Mouse (Mus musculus): Measurements from ENCODE around the gene Palm3. TPM values are rescaled to one million over a fixed set of nuclear protein-coding genes. Genes with fewer than 3 reads are reported as not detected.
A peak's percentile ranks its signal among the peaks of the same experiment; 100 is the strongest.

The Palm3 gene
- total and polyA plus RNA-seq, 3 experiments, result 0.13 to 0.77 (median 0.16) TPM

DNA sequence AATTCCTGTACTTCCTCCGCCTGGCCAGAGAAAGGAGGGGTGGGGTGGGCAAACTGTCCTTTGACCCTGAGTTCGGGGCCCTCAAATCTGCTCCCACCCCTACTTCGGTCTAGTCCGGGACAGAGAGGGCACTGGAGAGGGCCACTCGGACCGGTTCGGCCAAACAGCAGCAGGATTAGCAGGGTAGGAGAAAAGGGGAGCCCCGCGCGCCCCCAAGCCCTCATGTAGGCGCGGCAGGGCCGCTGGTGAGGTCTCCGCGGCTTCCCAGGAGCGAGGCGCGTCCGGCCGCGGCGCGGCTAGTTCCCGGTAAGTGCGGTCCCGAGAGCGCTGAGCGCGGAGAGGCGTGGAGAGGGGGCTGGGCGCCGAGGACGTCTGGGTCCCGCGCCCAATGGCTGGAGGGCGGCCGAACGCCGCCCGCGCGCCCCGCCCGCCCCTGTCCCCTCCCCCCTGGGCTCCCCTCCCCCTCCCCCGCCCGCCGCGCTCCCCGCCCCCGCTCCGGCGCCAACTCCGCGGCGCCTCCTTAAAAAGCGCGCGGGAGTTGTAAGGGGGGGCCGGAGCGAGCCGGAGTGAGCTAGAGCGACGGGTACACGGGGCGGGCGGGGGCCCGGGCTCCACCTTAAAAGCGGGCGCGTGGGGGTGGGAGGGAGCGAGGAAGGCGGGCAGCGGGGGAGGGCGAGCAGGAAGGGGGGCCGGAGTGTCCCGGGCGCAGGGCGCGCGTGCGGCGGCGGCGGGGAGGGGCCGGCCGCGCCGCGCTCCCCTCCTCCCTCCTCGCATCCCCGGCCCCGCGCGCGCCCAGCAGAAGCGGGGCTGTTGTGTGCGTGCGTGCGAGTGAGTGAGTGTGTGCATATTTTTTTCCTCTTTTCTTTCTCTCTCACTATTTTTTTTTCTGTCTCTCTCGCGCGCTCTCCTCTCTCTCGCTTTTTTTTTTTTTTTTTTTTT, 24.4 kb upstream of the Palm3 start:
- DNase-seq (ENCODE audit: extremely low read depth), result peak; percentile 77
- H3K27ac ChIP-seq (ENCODE audit: insufficient read depth, low read depth), result peak overlapping the region; percentile 51; the same call in 1 of the 2 replicates
- TF ChIP-seq EP300 (IDR thresholded peaks at IDR 0.05; ENCODE audit: low read length) (no peak), NELFE (IDR thresholded peaks at IDR 0.05; ENCODE audit: low read depth, low read length) (peak; percentile 82), IRF4 (IDR thresholded peaks at IDR 0.05; ENCODE audit: low read depth, low read length) (no peak; the same call in 1 of the 2 replicates), KAT2A (IDR thresholded peaks at IDR 0.05; ENCODE audit: insufficient replicate concordance, low read length) (no peak), ELF1 (IDR thresholded peaks at IDR 0.05; ENCODE audit: low read depth, low read length) (0 out of 2 replicates have a peak, but pooled peaks have one; percentile 3), ZKSCAN1 (IDR thresholded peaks at IDR 0.05; ENCODE audit: borderline replicate concordance, low read depth, low read length) (no peak), TCF12 (IDR thresholded peaks at IDR 0.05; ENCODE audit: low read depth, low read length) (peak; percentile 68), MAZ (IDR thresholded peaks at IDR 0.05; ENCODE audit: low read depth, low read length) (peak; percentile 70; the same call in 1 of the 2 replicates), E2F4 (IDR thresholded peaks at IDR 0.05; ENCODE audit: insufficient replicate concordance, low read depth, low read length) (no peak), NRF1 (IDR thresholded peaks at IDR 0.05; ENCODE audit: low read depth, low read length) (no peak), MAX (IDR thresholded peaks at IDR 0.05; ENCODE audit: low read length) (no peak), MXI1 (IDR thresholded peaks at IDR 0.05; ENCODE audit: low read depth, low read length) (no peak; the same call in 1 of the 2 replicates), UBTF (IDR thresholded peaks at IDR 0.05; ENCODE audit: low read depth, low read length) (no peak), GABPA (IDR thresholded peaks at IDR 0.05; ENCODE audit: insufficient replicate concordance, low read depth, low read length) (no peak), USF2 (conservative IDR thresholded peaks at IDR 0.05; ENCODE audit: low read depth, low read length) (no peak), PAX5 (IDR thresholded peaks at IDR 0.05; ENCODE audit: low read length) (no peak), BHLHE40 (IDR thresholded peaks at IDR 0.05; ENCODE audit: low read depth, low read length) (peak; percentile 39; the same call in 1 of the 2 replicates), JUND (conservative IDR thresholded peaks at IDR 0.05; ENCODE audit: low read depth, low read length) (no peak), USF1 (IDR thresholded peaks at IDR 0.05; ENCODE audit: low read depth, low read length) (no peak), ZNF384 (IDR thresholded peaks at IDR 0.05; ENCODE audit: low read depth, low read length) (peak; percentile 93), CHD2 (IDR thresholded peaks at IDR 0.05; ENCODE audit: low read length) (peak; percentile 78), POLR2A (IDR thresholded peaks at IDR 0.05; ENCODE audit: low read depth, low read length) (peak; percentile 88), MAFK (IDR thresholded peaks at IDR 0.05; ENCODE audit: insufficient replicate concordance, low read length) (no peak), HCFC1 (IDR thresholded peaks at IDR 0.05; ENCODE audit: low read depth, low read length) (no peak; the same call in 1 of the 2 replicates), ZMIZ1 (IDR thresholded peaks at IDR 0.05; ENCODE audit: low read depth, low read length) (peak; percentile 53; the same call in 1 of the 2 replicates), TBP (conservative IDR thresholded peaks at IDR 0.05; ENCODE audit: low read depth, low read length) (no peak), RCOR1 (conservative IDR thresholded peaks at IDR 0.05; ENCODE audit: low read depth, low read length) (no peak)
- peak overlapping the region; percentile 18 for H3K4me2 ChIP-seq (ENCODE audit: insufficient read depth, low read depth, poor library complexity, severe bottlenecking)
- H3K4me1 ChIP-seq (ENCODE audit: control insufficient read depth in 1 of 2, insufficient read depth in 2 of 2), result peaks cover 10 to 25% of the 10 kb centered on the region in 2 experiments
- H3K9me3 ChIP-seq (replicated peaks; ENCODE audit: low read length), result no peaks in the 10 kb centered on the region
- H3K79me2 ChIP-seq (replicated peaks; ENCODE audit: control insufficient read depth, extremely low read depth, insufficient read depth, poor library complexity, severe bottlenecking), result peaks cover 3% of the 10 kb centered on the region; the same call in 1 of the 2 replicates
- no peaks in the 10 kb centered on the region for H3K27me3 ChIP-seq (replicated peaks)
- peak overlapping the region; percentile 32 to 71 (median 71) for H3K4me3 ChIP-seq (replicated peaks in 1 of 3; ENCODE audit: low read depth in 2 of 3, low read length in 2 of 3, poor library complexity in 1 of 3)
- in situ Hi-C loops (cut with MboI; ENCODE audit: low pct_ligation_motif_present, low pct_unique_long_range_greater_than_20kb, low sequenced_read_pairs) (no loop called here), dilution Hi-C loops (cut with MboI; ENCODE audit: extremely low pct_ligation_motif_present, extremely low pct_unique_long_range_greater_than_20kb, low sequenced_read_pairs) (no loop called here)
- H3K9ac ChIP-seq (ENCODE audit: insufficient read depth, low read depth), result peak overlapping the region; percentile 81
- peaks cover 14 to 36% of the 10 kb centered on the region in 2 experiments for H3K36me3 ChIP-seq (replicated peaks in 1 of 2; ENCODE audit: control insufficient read depth in 1 of 2, insufficient read depth in 1 of 2, low read length in 1 of 2)
